Mouse (Mus musculus): Measurements from ENCODE around the gene Itprip.

DNA sequence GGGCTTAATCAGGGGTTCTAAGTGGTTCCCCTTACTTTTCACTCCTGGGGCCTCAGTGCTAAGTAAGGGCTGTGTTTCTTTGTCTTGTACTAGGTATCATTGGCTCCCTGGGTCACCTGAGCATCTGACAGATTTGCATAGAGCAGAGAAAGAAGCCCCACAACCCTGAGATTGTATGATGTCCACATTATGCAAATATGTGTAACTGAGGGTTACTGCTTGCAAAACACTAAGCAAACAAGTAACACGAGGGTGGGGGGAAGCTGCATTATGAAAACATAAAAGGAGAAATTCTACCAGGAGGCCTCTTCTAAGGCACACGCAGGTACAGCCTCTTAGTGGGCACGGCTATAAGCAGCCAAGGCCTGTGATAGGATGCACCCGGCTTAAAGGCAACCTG is 3.8 kb downstream of the Itprip start:
- TF ChIP-seq POLR2A (IDR thresholded peaks at IDR 0.05; ENCODE audit: control insufficient read depth, low read depth, low read length) = no peak
- TF ChIP-seq CTCF (IDR thresholded peaks at IDR 0.05; ENCODE audit: control insufficient read depth, insufficient read depth, insufficient replicate concordance, low read depth, low read length) = no peak
